In the genomic region with DNA sequence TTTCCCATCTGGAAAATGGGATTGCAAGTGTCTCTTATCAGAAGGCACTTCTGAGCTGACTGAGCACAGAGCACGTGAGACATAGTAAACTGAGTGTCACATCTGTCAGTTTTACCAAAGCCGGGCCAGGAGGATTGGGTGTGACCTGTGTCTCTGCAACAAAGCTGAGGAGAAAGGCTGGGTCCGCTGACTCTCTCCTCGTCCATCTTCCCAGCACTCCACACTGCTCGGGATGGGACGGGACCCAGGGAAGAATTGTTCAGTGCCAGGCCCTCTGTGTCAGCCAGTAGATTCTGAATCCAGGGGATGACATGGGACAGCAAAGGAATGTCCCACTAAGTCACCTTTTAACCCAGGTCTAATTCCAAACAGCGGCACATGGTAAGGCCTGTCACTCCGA, we compare ENCODE assay signal across 24 mouse cellular contexts. TPM values are rescaled to one million over a fixed set of nuclear protein-coding genes. Genes with fewer than 3 reads are reported as not detected.
DNase-seq lines count a peak whose midpoint lies in the region; ATAC-seq lines count a peak whose summit lies in the region.
"Had no signal": no experiment of that assay in that cellular context is flagged by ENCODE, and none has a peak within 500 bp of the region (broad histone marks: within the 10 kb centered on the region; RNA-seq: fewer than 3 reads in every experiment).

No protein-coding gene starts in this region.

- peaks cover 18% of the 10 kb centered on the region for H3K4me1 ChIP-seq in forebrain, embryonic 10.5 days
- no peaks in the 10 kb centered on the region; the same call in 1 of the 2 replicates for H3K4me1 ChIP-seq in forebrain, embryonic 11.5 days (replicated peaks; ENCODE audit: control insufficient read depth, insufficient read depth, low read length)
- no peaks in the 10 kb centered on the region for H3K4me1 ChIP-seq in hindbrain, embryonic 11.5 days (replicated peaks; ENCODE audit: control insufficient read depth, insufficient read depth, low read length)
- peaks cover 13% of the 10 kb centered on the region for H3K4me1 ChIP-seq in hindbrain, embryonic 13.5 days (replicated peaks)
- H3K4me1 ChIP-seq: forebrain, embryonic 13.5 days had no signal

- H3K36me3 ChIP-seq in forebrain, embryonic 10.5 days (replicated peaks) = no peaks in the 10 kb centered on the region
- H3K36me3 ChIP-seq in forebrain, embryonic 11.5 days (ENCODE audit: control insufficient read depth, insufficient read depth, low read length) = no peaks in the 10 kb centered on the region
- H3K36me3 ChIP-seq in hindbrain, embryonic 11.5 days (ENCODE audit: control insufficient read depth, insufficient read depth, low read length) = no peaks in the 10 kb centered on the region
- no peaks in the 10 kb centered on the region for H3K36me3 ChIP-seq in hindbrain, embryonic 13.5 days
- H3K36me3 ChIP-seq: embryonic facial prominence, embryonic 15.5 days; G1E; heart, embryonic 13.5 days had no signal

- no peak overlapping the region for H3K4me3 ChIP-seq in forebrain, embryonic 10.5 days
- H3K4me3 ChIP-seq in forebrain, embryonic 11.5 days (ENCODE audit: low read depth, low read length) = no peak overlapping the region
- no peak overlapping the region for H3K4me3 ChIP-seq in hindbrain, embryonic 11.5 days (ENCODE audit: low read depth, low read length)
- no peak overlapping the region for H3K4me3 ChIP-seq in hindbrain, embryonic 13.5 days
- H3K4me3 ChIP-seq: embryonic facial prominence, embryonic 15.5 days; erythroblast, embryonic 14.5 days; forebrain, embryonic 13.5 days; gastrocnemius, adult 2 months; heart, embryonic 13.5 days had no signal

- H3K9ac ChIP-seq in forebrain, embryonic 11.5 days (ENCODE audit: low read length) = no peak overlapping the region
- no peak overlapping the region for H3K9ac ChIP-seq in hindbrain, embryonic 11.5 days (ENCODE audit: low read depth, low read length)
- H3K9ac ChIP-seq in hindbrain, embryonic 13.5 days = no peak overlapping the region
- H3K9ac ChIP-seq: embryonic facial prominence, embryonic 15.5 days; forebrain, embryonic 13.5 days; heart, embryonic 13.5 days had no signal

- no peaks in the 10 kb centered on the region for H3K9me3 ChIP-seq in forebrain, embryonic 10.5 days
- no peaks in the 10 kb centered on the region for H3K9me3 ChIP-seq in forebrain, embryonic 11.5 days (ENCODE audit: control insufficient read depth, low read length)
- H3K9me3 ChIP-seq in hindbrain, embryonic 11.5 days (ENCODE audit: control insufficient read depth, low read length) = no peaks in the 10 kb centered on the region
- H3K9me3 ChIP-seq in hindbrain, embryonic 13.5 days = no peaks in the 10 kb centered on the region
- H3K9me3 ChIP-seq: embryonic facial prominence, embryonic 15.5 days; forebrain, embryonic 13.5 days; G1E; heart, embryonic 13.5 days had no signal

- no peaks in the 10 kb centered on the region for H3K27me3 ChIP-seq in forebrain, embryonic 10.5 days (ENCODE audit: poor library complexity, severe bottlenecking)
- no peaks in the 10 kb centered on the region for H3K27me3 ChIP-seq in forebrain, embryonic 11.5 days (ENCODE audit: control insufficient read depth, insufficient read depth, low read length)
- no peaks in the 10 kb centered on the region for H3K27me3 ChIP-seq in hindbrain, embryonic 11.5 days (ENCODE audit: control insufficient read depth, insufficient read depth, low read length)
- H3K27me3 ChIP-seq in hindbrain, embryonic 13.5 days = no peaks in the 10 kb centered on the region
- H3K27me3 ChIP-seq: embryonic facial prominence, embryonic 15.5 days; forebrain, embryonic 13.5 days; heart, embryonic 13.5 days had no signal

- no peak overlapping the region for H3K4me2 ChIP-seq in forebrain, embryonic 11.5 days (ENCODE audit: low read depth, low read length, severe bottlenecking)
- H3K4me2 ChIP-seq in hindbrain, embryonic 11.5 days (replicated peaks; ENCODE audit: low read depth, low read length) = no peak overlapping the region
- H3K4me2 ChIP-seq in hindbrain, embryonic 13.5 days = no peak overlapping the region
- H3K4me2 ChIP-seq: embryonic facial prominence, embryonic 15.5 days; forebrain, embryonic 13.5 days; heart, embryonic 13.5 days had no signal

- no peak for DNase-seq in forebrain, embryonic 10.5 days (ENCODE audit: extremely low spot score, low spot score)
- no peak for DNase-seq in forebrain, embryonic 11.5 days (ENCODE audit: low spot score)
- no peak for DNase-seq in hindbrain, embryonic 11.5 days (ENCODE audit: low spot score)
- peak; percentile 2 for DNase-seq in right cerebral cortex, postnatal 14 days
- DNase-seq in right cerebral cortex, adult 18-20 months = no peak
- no peak for DNase-seq in Muller cell, postnatal 12 days (ENCODE audit: inconsistent ontology term)
- DNase-seq: adrenal gland, postnatal 10 days; B cell, adult 2 months; cerebellum, adult 11 months; cerebellum, adult 8-10 months; cerebellum, postnatal 14 days; embryo, embryonic 11 days; gastrocnemius, adult 2 months; gastrocnemius, postnatal 25 days; heart, postnatal 4 days had no signal

- 78% methylated on average over 8 of the region's 8 CpGs for WGBS in forebrain, embryonic 10.5 days
- 76% methylated on average over 8 of the region's 8 CpGs for WGBS in forebrain, embryonic 11.5 days
- 50% methylated on average over 8 of the region's 8 CpGs for WGBS in hindbrain, embryonic 11.5 days
- 51% methylated on average over 8 of the region's 8 CpGs for WGBS in hindbrain, embryonic 13.5 days

- ATAC-seq in forebrain, embryonic 11.5 days (replicated peaks; ENCODE audit: low FRiP score) = no peak
- peak; percentile 21; the same call in 1 of the 2 replicates for ATAC-seq in hindbrain, embryonic 11.5 days (ENCODE audit: low FRiP score)
- ATAC-seq in hindbrain, embryonic 13.5 days (ENCODE audit: low FRiP score) = no peak
- ATAC-seq: CD4-positive, CD25-positive, alpha-beta regulatory T cell, adult 4 months; forebrain, embryonic 13.5 days; hindbrain, embryonic 16.5 days; inflammation-experienced regulatory T-cells, adult 6 months had no signal

- peak overlapping the region; percentile 45 for H3K27ac ChIP-seq in forebrain, embryonic 10.5 days
- no peak overlapping the region for H3K27ac ChIP-seq in forebrain, embryonic 11.5 days (ENCODE audit: low read depth, low read length)
- no peak overlapping the region for H3K27ac ChIP-seq in hindbrain, embryonic 11.5 days (ENCODE audit: low read depth, low read length)
- H3K27ac ChIP-seq in hindbrain, embryonic 13.5 days = no peak overlapping the region
- H3K27ac ChIP-seq: embryonic facial prominence, embryonic 15.5 days; forebrain, embryonic 13.5 days; gastrocnemius, adult 2 months; heart, embryonic 13.5 days had no signal

RNA-seq across cellular contexts. Expression of a gene that starts 32.3 kb away (rescaled TPM):
- polyA plus RNA-seq in forebrain, embryonic 10.5 days (2016; fragmentation: Nextera tagmentation; extraction: Ambion mirVana) = 10.3 and 11.7 TPM in 2 replicates
- 3.8 and 5.4 TPM in 2 replicates for polyA plus RNA-seq in forebrain, embryonic 11.5 days (2014; fragmentation: Nextera tagmentation; extraction: Ambion mirVana)
- polyA plus RNA-seq in hindbrain, embryonic 11.5 days (2014; fragmentation: Nextera tagmentation; extraction: Ambion mirVana) = 5.6 and 7.2 TPM in 2 replicates
- 8.6 TPM in 2 replicates for polyA plus RNA-seq in hindbrain, embryonic 13.5 days (2015; fragmentation: Nextera tagmentation; extraction: Ambion mirVana)
